Mouse (Mus musculus) bone marrow macrophage, adult 2 months (primary cell): ENCODE results near the gene Crat.

Source experiments
- CTCF ChIP-seq: IDR thresholded peaks from 2 replicates; pipeline ENCODE4 v1.5.1; 2012; ENCODE audit warnings: low read depth, mild to moderate bottlenecking, low read length, moderate library complexity
- POLR2A ChIP-seq: IDR thresholded peaks from 2 replicates; pipeline ENCODE4 v1.6.1; 2012; ENCODE audit warnings: mild to moderate bottlenecking, low read depth, low read length, borderline replicate concordance

GRCm38 (mm10) chr2:30440701-30441517, 25.3 kb upstream of the Crat start:
- TF ChIP-seq POLR2A = no peak
- TF ChIP-seq CTCF = peak; percentile 48
